8 mouse cellular contexts compared by ENCODE assay signal in genomic region chr4:81567928-81568327, GRCm38 (mm10).
DNase-seq lines count a peak whose midpoint lies in the region; ATAC-seq and TF ChIP-seq lines count a peak whose summit lies in the region.

No protein-coding gene starts in this region.

- no peak overlapping the region for H3K4me2 ChIP-seq in kidney, embryonic 14.5 days (replicated peaks; ENCODE audit: low read depth, low read length)
- no peak overlapping the region for H3K4me2 ChIP-seq in hindbrain, postnatal 0 days (ENCODE audit: low read depth, low read length)
- no peak overlapping the region for H3K4me2 ChIP-seq in midbrain, embryonic 16.5 days (ENCODE audit: low read length)

- peaks cover 6% of the 10 kb centered on the region; the same call in 1 of the 2 replicates for H3K4me1 ChIP-seq in kidney, embryonic 14.5 days (ENCODE audit: control insufficient read depth, insufficient read depth, low read length)
- peaks cover 6% of the 10 kb centered on the region; the same call in 1 of the 2 replicates for H3K4me1 ChIP-seq in hindbrain, postnatal 0 days (ENCODE audit: insufficient read depth, low read length)
- H3K4me1 ChIP-seq in midbrain, embryonic 16.5 days (ENCODE audit: control insufficient read depth, insufficient read depth, low read length) = peaks cover 10% of the 10 kb centered on the region

- peaks cover 3% of the 10 kb centered on the region for H3K27me3 ChIP-seq in kidney, embryonic 14.5 days (ENCODE audit: control insufficient read depth, insufficient read depth, low read length)
- H3K27me3 ChIP-seq in hindbrain, postnatal 0 days (ENCODE audit: insufficient read depth, low read length) = no peaks in the 10 kb centered on the region
- H3K27me3 ChIP-seq in midbrain, embryonic 16.5 days (ENCODE audit: control insufficient read depth, insufficient read depth, low read depth, low read length) = no peaks in the 10 kb centered on the region

- H3K9me3 ChIP-seq in kidney, embryonic 14.5 days (ENCODE audit: control insufficient read depth, low read length) = no peaks in the 10 kb centered on the region
- no peaks in the 10 kb centered on the region for H3K9me3 ChIP-seq in hindbrain, postnatal 0 days (ENCODE audit: low read length)
- no peaks in the 10 kb centered on the region for H3K9me3 ChIP-seq in midbrain, embryonic 16.5 days (replicated peaks; ENCODE audit: control insufficient read depth, low read length, poor library complexity, severe bottlenecking)

- H3K36me3 ChIP-seq in kidney, embryonic 14.5 days (ENCODE audit: control insufficient read depth, insufficient read depth, low read length) = no peaks in the 10 kb centered on the region
- no peaks in the 10 kb centered on the region for H3K36me3 ChIP-seq in hindbrain, postnatal 0 days (ENCODE audit: insufficient read depth, low read length)
- no peaks in the 10 kb centered on the region for H3K36me3 ChIP-seq in midbrain, embryonic 16.5 days (ENCODE audit: control insufficient read depth, insufficient read depth, low read length)

- WGBS in kidney, embryonic 14.5 days = 50% methylated on average over 5 of the region's 5 CpGs
- 12% methylated on average over 5 of the region's 5 CpGs for WGBS in hindbrain, postnatal 0 days
- WGBS in midbrain, embryonic 16.5 days = 10% methylated on average over 5 of the region's 5 CpGs

- no peak for ATAC-seq in kidney, embryonic 14.5 days (ENCODE audit: low FRiP score, low TSS enrichment)
- ATAC-seq in hindbrain, postnatal 0 days = peak; percentile 96
- ATAC-seq in midbrain, embryonic 16.5 days = peak; percentile 95
- no peak for ATAC-seq in inflammation-experienced regulatory T-cells, adult 6 months

- no peak for TF ChIP-seq CTCF in hindbrain, postnatal 0 days (IDR thresholded peaks at IDR 0.05; ENCODE audit: low read depth)

- no peak overlapping the region for H3K27ac ChIP-seq in kidney, embryonic 14.5 days (ENCODE audit: low read depth, low read length)
- peak overlapping the region; percentile 58; the same call in 1 of the 2 replicates for H3K27ac ChIP-seq in hindbrain, postnatal 0 days
- peak overlapping the region; percentile 63; the same call in 1 of the 2 replicates for H3K27ac ChIP-seq in midbrain, embryonic 16.5 days (ENCODE audit: low read length)

- no peak overlapping the region for H3K4me3 ChIP-seq in kidney, embryonic 14.5 days (ENCODE audit: low read length)
- no peak overlapping the region for H3K4me3 ChIP-seq in hindbrain, postnatal 0 days (ENCODE audit: low read length)
- H3K4me3 ChIP-seq in midbrain, embryonic 16.5 days (ENCODE audit: low read depth, low read length) = no peak overlapping the region

- DNase-seq in kidney, adult 11 months = peak; percentile 25
- peak; percentile 63 for DNase-seq in embryo, embryonic 11 days
- peak; percentile 91 for DNase-seq in hindbrain, postnatal 0 days (ENCODE audit: low spot score)
- no peak for DNase-seq in liver
- no peak for DNase-seq in thymus, postnatal 4 days

- no peak overlapping the region for H3K9ac ChIP-seq in kidney, embryonic 14.5 days (ENCODE audit: low read depth, low read length)
- H3K9ac ChIP-seq in hindbrain, postnatal 0 days (replicated peaks; ENCODE audit: low read length) = no peak overlapping the region
- H3K9ac ChIP-seq in midbrain, embryonic 16.5 days (ENCODE audit: low read depth, low read length) = no peak overlapping the region

Comparison
In these comparisons a context has a peak if more than half of its experiments do, and no peak if none do; other contexts are left out.
1. DNase-seq: peak in kidney, adult 11 months (single experiment), embryo, embryonic 11 days (single experiment) and hindbrain, postnatal 0 days (single experiment); none in liver (single experiment) and thymus, postnatal 4 days (single experiment).
2. ATAC-seq: peak in hindbrain, postnatal 0 days (single experiment) and midbrain, embryonic 16.5 days (single experiment); none in kidney, embryonic 14.5 days (single experiment) and inflammation-experienced regulatory T-cells, adult 6 months (single experiment).